Mouse (Mus musculus) forebrain, embryonic 10.5 days (tissue): Measurements from ENCODE around the gene Nfib. TPM values are rescaled to one million over a fixed set of nuclear protein-coding genes. Genes with fewer than 3 reads are reported as not detected.

ENCODE experiments used
- DNase-seq: peaks from one replicate; pipeline ENCODE4 v3.0.0-alpha.2; 2017; ENCODE audit warnings: low spot score; ENCODE audit errors: extremely low spot score
- H3K27ac ChIP-seq: fragments of 300-500 bp; sonication (generic); 2 replicates; pipeline ENCODE4 v1.5.1; 2016; ENCODE audit warnings: mild to moderate bottlenecking
- H3K27me3 ChIP-seq: fragments of 300-500 bp; sonication (generic); 2 replicates; pipeline ENCODE4 v1.6.1; 2016; ENCODE audit warnings: mild to moderate bottlenecking; ENCODE audit not compliant: poor library complexity, severe bottlenecking
- H3K36me3 ChIP-seq: fragments of 300-500 bp; sonication (generic); replicated peaks from 2 replicates; pipeline ENCODE4 v1.6.1; 2016; ENCODE audit warnings: mild to moderate bottlenecking, moderate library complexity
- H3K4me1 ChIP-seq: fragments of 300-500 bp; sonication (generic); 2 replicates; pipeline ENCODE4 v1.6.1; 2016
- H3K4me3 ChIP-seq: fragments of 300-500 bp; sonication (generic); 2 replicates; pipeline ENCODE4 v1.5.1; 2016; ENCODE audit warnings: mild to moderate bottlenecking, moderate library complexity
- H3K9me3 ChIP-seq: fragments of 300-500 bp; sonication (generic); 2 replicates; pipeline ENCODE4 v1.6.1; 2016; ENCODE audit warnings: mild to moderate bottlenecking, moderate library complexity
- WGBS: fragments of 180-500 bp; shearing (Covaris S2); methylation state at CpG from one replicate; pipeline ENCODE4 v1.1.7; 2016; 5-methylcytosine and 5-hydroxymethylcytosine counted together
- polyA plus RNA-seq: library from polyadenylated mRNA; unstranded; fragments of >200 nt; fragmentation: Nextera tagmentation; extraction: Ambion mirVana; gene quantifications from 2 replicates; pipeline ENCODE4 v1.2.1, GENCODE M21; 2016

Nfib gene
- polyA plus RNA-seq, 1 experiment from 2014 or later: 21.8 TPM

DNA sequence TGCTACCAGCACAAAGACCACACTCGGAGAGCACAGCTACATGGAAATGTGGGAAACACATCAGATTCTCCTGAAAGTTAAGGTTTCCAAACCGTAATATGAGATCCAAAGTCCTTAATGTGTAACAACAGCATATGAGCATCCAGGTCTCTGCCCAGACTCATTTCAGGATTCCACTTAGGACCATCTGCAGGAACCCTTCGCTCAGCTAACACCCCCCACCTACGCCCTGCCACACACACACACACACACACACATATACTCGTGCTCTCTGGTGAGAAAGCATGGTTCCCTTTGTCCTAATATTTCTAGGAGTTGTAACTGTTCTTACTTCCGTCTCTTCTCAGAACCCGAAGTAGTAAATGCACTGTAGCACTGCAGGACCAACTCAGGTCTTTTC is 292.9 kb downstream of the Nfib start:
- 85% methylated on average over 7 of the region's 7 CpGs for WGBS
- DNase-seq: no peak
- Histone ChIP-seq H3K36me3 (no peaks in the 10 kb centered on the region), H3K4me1 (peaks cover 51% of the 10 kb centered on the region), H3K27me3 (peaks cover 21% of the 10 kb centered on the region), H3K9me3 (no peaks in the 10 kb centered on the region), H3K4me3 (no peak overlapping the region), H3K27ac (no peak overlapping the region)

DNA sequence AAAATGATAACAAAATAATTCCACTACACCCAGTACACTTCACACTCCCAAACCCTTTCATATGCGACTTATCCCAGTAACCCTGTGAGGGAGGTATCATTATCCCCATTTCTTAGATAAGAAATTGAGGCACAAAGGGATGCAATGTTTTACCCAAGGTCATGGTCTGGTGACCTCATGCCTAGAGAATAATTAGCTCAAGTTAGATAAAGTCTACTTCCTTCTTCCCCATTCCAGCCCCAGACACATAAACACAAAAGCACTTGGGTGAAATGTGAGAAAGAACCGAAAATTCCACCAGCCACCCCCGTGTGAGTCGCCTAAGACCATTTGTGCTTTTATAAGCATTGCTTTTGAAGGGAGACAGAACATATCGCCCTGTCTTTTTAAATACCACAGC is 293.6 kb downstream of the Nfib start:
- Histone ChIP-seq H3K4me1 (peaks cover 57% of the 10 kb centered on the region), H3K27ac (no peak overlapping the region), H3K36me3 (no peaks in the 10 kb centered on the region), H3K4me3 (no peak overlapping the region), H3K9me3 (no peaks in the 10 kb centered on the region), H3K27me3 (peaks cover 28% of the 10 kb centered on the region)
- DNase-seq: no peak
- 61% methylated on average over 5 of the region's 5 CpGs for WGBS

DNA sequence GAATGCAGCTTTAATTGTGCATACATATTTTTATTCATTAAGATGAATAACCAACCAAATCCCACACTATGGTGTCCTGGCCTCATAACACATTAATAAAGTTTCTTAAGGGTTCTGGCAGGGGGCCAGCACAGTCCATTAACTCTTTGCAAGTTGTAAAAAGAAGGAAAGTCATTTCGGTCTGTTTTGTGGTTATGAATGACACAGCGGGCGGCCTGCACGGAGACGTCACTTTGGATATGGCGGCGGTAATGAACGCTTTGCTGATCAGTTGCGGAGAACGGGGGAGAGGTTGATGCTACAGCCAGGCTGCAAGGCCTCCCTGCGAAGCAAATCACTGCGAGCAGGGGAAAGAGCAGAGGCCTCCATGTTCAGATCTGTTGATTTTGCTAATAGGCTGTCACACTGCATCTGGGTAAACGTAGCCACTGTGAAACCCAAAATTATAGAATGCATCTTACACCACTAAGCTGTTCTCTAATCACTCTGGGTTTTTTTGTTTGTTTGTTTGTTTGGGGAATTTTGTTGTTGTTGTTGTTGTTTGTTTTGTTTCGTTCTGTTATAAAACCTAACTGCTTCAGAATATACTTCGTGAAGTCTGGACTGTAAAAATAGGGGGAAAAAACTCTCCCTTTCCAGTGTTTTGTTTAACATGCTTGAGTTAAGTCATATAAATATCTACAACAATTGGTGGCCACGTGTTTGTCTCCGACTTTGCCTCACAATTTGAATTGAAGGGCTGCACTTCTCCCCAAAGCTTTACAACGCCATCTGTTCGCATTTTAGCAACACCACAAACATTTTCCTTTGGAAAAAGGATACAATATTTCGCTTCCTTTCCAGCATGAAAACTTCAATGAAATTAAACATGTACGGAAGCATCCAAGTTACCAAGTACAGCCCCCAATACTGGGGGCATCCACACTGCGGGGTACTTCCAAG is 296.8 kb downstream of the Nfib start:
- peak overlapping the region; percentile 26; the same call in 1 of the 2 replicates for H3K27ac ChIP-seq
- peaks cover 48% of the 10 kb centered on the region for H3K27me3 ChIP-seq
- H3K36me3 ChIP-seq: no peaks in the 10 kb centered on the region
- H3K9me3 ChIP-seq: no peaks in the 10 kb centered on the region
- 56% methylated on average over 22 of the region's 22 CpGs for WGBS
- peaks cover 75% of the 10 kb centered on the region for H3K4me1 ChIP-seq
- no peak overlapping the region for H3K4me3 ChIP-seq
- DNase-seq: peak; percentile 71

DNA sequence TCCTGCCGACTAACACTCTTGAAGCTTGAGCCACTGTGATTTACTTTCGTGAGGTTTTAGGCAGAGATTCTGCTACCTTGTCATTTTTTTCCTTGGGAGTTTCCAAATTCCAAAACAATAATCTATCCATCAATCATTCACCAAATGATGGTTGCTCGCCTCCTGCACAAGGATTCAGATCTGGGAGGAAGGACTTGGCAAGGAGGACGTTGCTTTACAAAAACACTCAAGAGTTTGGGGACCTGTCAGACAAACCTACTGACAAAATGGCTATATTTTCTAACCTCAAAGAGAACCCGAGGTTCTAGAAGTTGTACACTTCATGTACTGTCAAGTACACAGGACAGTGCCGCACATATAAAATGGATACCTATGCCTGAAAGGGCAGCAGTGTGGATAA is 299.0 kb downstream of the Nfib start:
- 92% methylated on average over 6 of the region's 6 CpGs for WGBS

DNA sequence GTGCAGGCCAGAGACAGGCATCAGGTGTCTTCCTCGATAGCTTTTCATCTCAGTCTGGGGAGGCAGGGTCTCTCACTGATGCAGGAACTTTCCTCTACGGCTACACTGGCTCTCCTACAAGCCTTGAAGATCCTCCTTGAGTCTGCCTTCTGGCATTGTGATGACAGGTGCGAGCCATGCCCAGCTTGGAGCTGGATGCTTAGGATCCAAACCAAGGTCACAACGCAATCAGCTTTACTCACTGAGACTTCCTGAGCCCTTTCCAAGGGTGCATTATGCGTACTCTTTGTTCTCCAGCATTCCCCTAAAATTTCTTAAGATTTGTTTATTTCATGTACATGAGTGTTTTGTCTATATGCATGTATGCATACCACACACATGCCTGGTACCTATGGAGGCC is 299.8 kb downstream of the Nfib start:
- Histone ChIP-seq H3K36me3 (no peaks in the 10 kb centered on the region), H3K27me3 (peaks cover 43% of the 10 kb centered on the region), H3K9me3 (no peaks in the 10 kb centered on the region), H3K4me3 (no peak overlapping the region), H3K27ac (no peak overlapping the region), H3K4me1 (peaks cover 72% of the 10 kb centered on the region)
- no peak for DNase-seq
- 90% methylated on average over 5 of the region's 5 CpGs for WGBS

More for the DNA sequence above, 299.0 kb downstream of the Nfib start:
- DNase-seq: no peak
- Histone ChIP-seq H3K36me3 (no peaks in the 10 kb centered on the region), H3K27ac (no peak overlapping the region), H3K4me3 (no peak overlapping the region), H3K4me1 (peaks cover 70% of the 10 kb centered on the region), H3K27me3 (peaks cover 48% of the 10 kb centered on the region), H3K9me3 (no peaks in the 10 kb centered on the region)

DNA sequence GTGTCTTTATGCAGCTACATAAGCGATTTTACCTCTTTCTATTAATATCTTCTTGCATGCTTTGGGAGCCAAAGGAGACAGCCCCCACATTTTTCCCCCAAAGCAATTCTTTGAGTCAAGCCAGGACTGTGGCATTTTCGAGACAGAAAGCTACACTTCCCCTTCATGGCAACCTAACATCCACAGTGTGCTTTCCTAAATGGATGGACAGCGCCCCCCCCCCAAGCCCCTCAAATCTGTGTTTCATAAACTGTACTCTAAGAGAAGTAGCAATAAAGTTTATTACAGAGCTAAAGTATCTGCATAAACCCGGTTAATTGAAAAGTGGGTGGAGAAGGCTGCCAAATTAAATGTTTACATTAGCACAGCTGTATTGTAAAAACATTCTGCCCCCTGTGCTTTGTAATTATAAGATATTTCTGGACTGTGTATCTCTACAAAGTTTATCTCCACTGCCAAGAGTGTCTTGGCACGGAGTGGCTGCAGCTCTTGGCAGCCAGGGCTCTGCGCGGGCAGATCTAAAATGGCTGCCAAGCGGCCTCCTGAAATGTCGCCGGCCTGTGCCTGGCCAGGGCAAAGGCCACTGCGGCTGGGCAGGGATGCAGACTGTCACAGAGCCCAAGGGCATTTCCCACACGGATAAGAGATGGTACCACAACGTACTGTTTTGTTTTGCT is 301.4 kb downstream of the Nfib start:
- no peaks in the 10 kb centered on the region for H3K9me3 ChIP-seq
- H3K27ac ChIP-seq: peak overlapping the region; percentile 49; the same call in 1 of the 2 replicates
- peaks cover 27% of the 10 kb centered on the region for H3K27me3 ChIP-seq
- H3K4me1 ChIP-seq: peaks cover 73% of the 10 kb centered on the region
- no peak overlapping the region for H3K4me3 ChIP-seq
- no peaks in the 10 kb centered on the region for H3K36me3 ChIP-seq
- no peak for DNase-seq
- whole genome bisulfite sequencing: 83% methylated on average over 13 of the region's 13 CpGs

DNA sequence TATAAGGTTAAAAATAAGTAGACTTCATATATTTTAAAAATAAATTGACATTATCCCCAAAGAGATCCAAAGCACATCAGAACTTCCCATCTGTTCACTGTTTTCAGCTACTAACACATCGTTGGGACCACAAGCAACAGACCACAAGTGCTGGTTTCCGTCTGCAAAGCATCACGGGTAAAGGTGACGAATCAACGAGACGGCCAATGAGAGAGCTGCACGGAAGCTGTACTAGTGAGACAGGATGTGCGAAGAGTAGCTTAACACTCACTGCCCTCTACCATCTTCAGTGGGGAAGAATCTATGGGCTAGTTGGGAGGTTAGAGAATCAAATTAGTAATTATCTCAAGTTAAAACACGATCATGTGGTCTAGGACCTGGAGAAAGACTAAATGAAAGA is 302.9 kb downstream of the Nfib start:
- H3K27ac ChIP-seq: no peak overlapping the region
- no peaks in the 10 kb centered on the region for H3K36me3 ChIP-seq
- peaks cover 27% of the 10 kb centered on the region for H3K27me3 ChIP-seq
- H3K4me3 ChIP-seq: no peak overlapping the region
- H3K9me3 ChIP-seq: no peaks in the 10 kb centered on the region
- 96% methylated on average over 9 of the region's 9 CpGs for WGBS
- peaks cover 58% of the 10 kb centered on the region for H3K4me1 ChIP-seq
- DNase-seq: no peak

DNA sequence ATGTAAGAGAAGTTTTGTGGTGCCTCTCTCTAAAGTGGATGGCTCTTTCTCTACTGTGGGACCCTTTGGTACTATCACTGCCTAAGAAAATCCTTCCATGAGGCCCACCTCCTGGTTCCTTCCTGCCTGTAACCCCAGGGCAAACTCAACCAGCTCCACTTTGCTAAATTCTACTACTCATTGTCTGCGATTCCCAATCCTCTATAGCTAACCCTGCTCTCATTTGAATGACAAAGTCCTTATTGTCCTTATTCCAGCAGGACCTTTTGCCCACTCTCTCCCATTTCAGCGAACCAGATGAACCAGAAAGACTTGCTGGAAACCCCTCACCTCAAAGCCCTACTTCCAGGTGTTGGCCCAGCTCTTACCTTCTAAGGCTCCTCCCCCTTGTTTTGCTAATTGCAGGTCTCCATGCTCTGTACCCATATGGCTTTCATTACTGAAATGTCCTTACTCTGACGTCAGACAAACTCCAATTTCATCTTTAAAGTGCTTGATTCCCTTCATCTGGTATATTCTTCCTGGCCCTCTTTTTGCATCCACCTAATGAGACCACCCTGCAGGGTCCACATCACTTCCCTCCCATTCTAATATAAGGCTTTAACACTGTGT is 304.0 kb downstream of the Nfib start:
- no peak overlapping the region for H3K4me3 ChIP-seq
- H3K4me1 ChIP-seq: peaks cover 52% of the 10 kb centered on the region
- 19% methylated on average over 3 of the region's 3 CpGs for WGBS
- peaks cover 16% of the 10 kb centered on the region for H3K27me3 ChIP-seq
- DNase-seq: no peak
- no peaks in the 10 kb centered on the region for H3K36me3 ChIP-seq
- H3K27ac ChIP-seq: peak overlapping the region; percentile 30; the same call in 1 of the 2 replicates
- no peaks in the 10 kb centered on the region for H3K9me3 ChIP-seq

DNA sequence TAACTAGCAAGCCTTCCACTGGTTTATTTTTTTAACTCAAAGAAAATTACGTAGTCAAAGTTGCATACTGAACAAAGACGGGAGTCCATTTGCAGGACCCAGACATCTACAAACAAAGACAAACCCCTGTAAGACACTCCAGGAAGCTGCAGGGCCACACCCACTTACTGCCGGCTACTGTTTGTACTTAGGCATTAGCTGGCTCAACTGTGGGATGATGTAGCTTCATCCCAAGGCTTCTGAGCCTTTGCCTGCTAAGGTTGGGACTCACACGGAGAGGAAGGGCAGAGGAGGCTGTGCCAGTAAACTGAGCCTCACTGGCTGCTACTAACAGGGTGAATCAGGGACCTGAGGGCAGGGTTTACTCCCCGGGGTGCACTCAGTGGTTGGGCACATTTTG is 305.0 kb downstream of the Nfib start:
- no peak for DNase-seq
- H3K4me1 ChIP-seq: peaks cover 49% of the 10 kb centered on the region
- H3K27ac ChIP-seq: peak overlapping the region; percentile 61; the same call in 1 of the 2 replicates
- WGBS: 13% methylated on average over 5 of the region's 5 CpGs
- H3K4me3 ChIP-seq: no peak overlapping the region
- no peaks in the 10 kb centered on the region for H3K9me3 ChIP-seq
- H3K27me3 ChIP-seq: peaks cover 6% of the 10 kb centered on the region
- no peaks in the 10 kb centered on the region for H3K36me3 ChIP-seq

DNA sequence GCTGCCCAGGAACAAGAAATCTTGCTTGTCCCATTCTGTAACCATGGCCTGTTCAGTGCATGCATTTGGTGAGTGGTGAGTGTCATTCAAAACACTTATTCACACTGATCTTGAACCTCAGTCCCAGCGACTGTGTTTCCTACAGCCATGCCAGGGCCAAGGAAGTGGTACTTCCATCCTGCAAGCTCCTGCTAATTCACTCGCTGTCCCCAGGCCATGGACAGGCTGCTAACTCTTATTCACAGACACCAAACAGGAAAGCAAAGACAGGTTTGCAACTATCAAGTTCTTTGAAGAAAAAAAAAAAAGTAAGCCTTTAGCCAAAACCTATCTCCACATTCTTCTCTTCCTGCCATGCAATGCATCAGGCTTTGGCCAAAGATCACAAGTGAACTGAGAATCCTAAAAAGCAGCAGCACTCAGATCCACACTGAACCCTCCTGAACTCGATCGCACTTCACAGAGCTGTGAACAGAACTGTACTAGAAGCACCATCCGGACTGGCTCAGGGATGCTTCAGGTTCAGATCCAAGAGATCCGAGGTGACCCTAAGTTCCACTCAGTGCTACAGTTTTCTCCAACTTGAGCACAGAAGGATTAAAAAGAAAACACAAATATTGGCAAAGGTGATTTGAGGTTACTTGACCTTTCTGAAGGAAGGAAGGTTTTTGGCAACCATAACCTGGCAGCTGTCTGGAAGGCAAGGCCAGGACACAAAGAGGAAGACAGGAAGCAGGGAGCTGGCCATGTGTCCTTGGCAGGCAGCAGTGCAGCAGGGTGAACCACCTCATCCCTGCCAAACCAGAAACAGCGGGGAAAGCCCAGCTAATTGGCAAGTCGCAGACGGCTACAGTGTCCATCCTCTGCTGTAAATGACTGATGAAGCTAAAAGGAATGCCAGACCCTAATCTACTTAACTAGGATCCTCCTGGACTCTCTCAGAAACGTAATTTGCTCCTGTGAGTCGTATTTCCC is 305.9 kb downstream of the Nfib start:
- WGBS: 48% methylated on average over 11 of the region's 11 CpGs
- DNase-seq: no peak
- Histone ChIP-seq H3K4me3 (no peak overlapping the region), H3K9me3 (no peaks in the 10 kb centered on the region), H3K4me1 (peaks cover 41% of the 10 kb centered on the region), H3K36me3 (no peaks in the 10 kb centered on the region), H3K27ac (peak overlapping the region; percentile 26; the same call in 1 of the 2 replicates), H3K27me3 (no peaks in the 10 kb centered on the region)

DNA sequence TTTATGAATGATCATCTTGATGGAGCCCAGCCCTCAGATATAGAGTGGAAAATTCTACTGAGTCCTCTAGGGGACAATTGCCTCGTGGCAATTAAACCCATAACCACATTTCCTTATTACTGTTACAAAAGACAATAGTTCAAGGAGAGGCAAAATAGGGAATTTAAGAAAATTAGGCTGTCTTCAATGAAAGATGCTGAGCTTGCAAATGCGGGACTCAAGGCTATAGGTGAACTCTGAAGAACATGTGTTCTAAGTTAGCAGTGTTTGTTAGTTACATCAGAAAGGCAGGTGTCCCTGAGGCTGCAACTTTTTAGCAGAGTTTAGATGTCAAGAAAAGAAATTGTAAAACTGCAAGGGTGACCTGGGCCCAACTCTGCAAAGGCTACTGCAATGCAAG is 307.3 kb downstream of the Nfib start:
- Histone ChIP-seq H3K27ac (no peak overlapping the region), H3K27me3 (no peaks in the 10 kb centered on the region), H3K4me3 (no peak overlapping the region), H3K9me3 (no peaks in the 10 kb centered on the region), H3K4me1 (peaks cover 31% of the 10 kb centered on the region), H3K36me3 (no peaks in the 10 kb centered on the region)
- WGBS: 85% methylated on average over 2 of the region's 2 CpGs
- DNase-seq: no peak

DNA sequence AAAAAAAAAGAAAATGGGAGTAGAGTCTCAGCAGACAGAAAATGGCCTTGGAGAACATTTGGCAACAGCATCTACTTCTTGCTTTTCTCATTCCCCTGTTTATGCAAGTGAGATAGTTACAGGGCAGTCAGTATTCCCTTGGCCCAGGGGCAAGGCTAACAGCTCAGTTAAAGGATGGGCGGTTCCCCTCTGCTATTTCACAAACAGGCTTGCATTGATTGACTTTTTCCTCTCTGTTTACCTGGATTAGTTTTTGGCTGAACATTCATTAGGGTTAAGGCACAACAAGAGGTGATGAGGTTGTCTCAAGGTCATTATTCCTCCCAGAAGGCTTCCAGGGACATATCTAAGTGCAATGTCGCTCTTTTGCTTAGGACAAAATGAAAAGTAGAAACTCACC is 308.7 kb downstream of the Nfib start:
- DNase-seq: no peak
- no peaks in the 10 kb centered on the region for H3K27me3 ChIP-seq
- H3K4me3 ChIP-seq: no peak overlapping the region
- H3K9me3 ChIP-seq: no peaks in the 10 kb centered on the region
- H3K36me3 ChIP-seq: no peaks in the 10 kb centered on the region
- H3K4me1 ChIP-seq: peaks cover 29% of the 10 kb centered on the region
- WGBS: 90% methylated on average over 2 of the region's 2 CpGs
- no peak overlapping the region for H3K27ac ChIP-seq
